Mouse (Mus musculus) cerebellum, adult 9-11 months (tissue): ENCODE measurements around the gene Galnt13.
"Not testable (repeated sequence)": the region's sequence is repeated elsewhere in the genome, so short reads cannot be mapped to it uniquely, and the experiment has no call there.

Experiments used
- DNase-seq: peaks from one replicate; pipeline ENCODE4 v3.0.0; 2022

The Galnt13 gene

GRCm38 (mm10) chr2:54936369-54936768 lies 500.3 kb downstream of the Galnt13 start:
- DNase-seq = no peak

GRCm38 (mm10) chr2:54937306-54937705 lies 501.2 kb downstream of the Galnt13 start:
- DNase-seq = no peak

- DNase-seq = no peak
Measured at GRCm38 (mm10) chr2:54938075-54938474, 502.0 kb downstream of the Galnt13 start.

DNA sequence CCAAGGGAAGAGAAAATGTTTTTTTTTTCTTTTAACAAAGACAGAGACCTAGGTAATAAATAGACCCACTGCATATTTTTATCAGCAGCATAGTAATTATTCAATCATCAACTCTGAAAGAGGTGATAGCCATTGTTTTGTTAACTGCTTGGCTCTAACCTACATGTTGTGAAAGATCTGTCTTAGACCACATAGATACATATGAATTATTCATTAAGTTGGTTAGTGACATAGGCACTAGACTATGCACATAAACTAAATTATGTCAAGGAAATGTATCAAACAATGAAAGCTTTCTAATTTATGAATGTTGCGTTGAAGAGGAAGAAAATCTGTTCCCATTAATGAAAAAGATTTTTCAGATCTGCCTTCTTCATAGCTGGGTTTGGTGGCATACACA lies 507.3 kb downstream of the Galnt13 start:
- DNase-seq = no peak

DNA sequence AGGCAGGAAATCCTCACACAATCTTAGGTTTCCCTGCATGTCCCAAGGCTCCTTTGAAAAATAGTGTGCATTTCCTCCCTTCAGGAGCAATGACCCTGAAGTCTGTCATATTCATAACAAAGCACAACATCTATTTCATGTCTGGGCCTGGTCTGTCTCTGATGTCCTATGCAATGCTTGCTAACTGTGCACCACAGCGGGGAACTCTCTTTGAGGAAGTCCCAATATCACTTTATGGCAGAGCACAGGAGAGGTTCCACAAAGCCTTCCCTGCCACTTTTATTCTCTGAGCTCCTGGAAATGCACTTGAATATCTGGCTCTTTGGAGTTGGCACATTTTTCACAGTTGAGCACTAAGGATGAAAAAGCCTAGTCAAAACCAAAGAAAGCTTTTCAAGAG lies 547.7 kb downstream of the Galnt13 start:
- no peak for DNase-seq

DNA sequence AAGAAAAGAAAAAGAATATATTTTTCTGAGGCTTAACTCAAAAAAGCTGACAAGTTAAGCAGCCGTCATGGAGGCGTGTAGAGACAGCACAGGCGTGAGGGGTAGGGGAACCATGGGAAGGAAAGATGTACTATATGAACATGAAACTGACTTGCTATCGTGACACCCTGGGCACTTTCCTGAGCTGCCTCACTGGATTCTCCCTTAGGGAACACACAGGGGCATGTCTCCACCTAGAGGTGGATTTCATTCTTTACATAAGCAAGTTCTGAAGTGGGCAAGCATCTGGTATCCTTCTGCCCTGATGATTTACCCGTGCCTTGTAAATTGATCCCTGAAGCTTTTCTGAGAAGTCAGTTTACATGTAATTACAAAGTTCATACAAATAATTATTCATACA lies 586.4 kb downstream of the Galnt13 start:
- not testable (repeated sequence) for DNase-seq

GRCm38 (mm10) chr2:55034610-55035009 lies 598.5 kb downstream of the Galnt13 start:
- no peak for DNase-seq

DNA sequence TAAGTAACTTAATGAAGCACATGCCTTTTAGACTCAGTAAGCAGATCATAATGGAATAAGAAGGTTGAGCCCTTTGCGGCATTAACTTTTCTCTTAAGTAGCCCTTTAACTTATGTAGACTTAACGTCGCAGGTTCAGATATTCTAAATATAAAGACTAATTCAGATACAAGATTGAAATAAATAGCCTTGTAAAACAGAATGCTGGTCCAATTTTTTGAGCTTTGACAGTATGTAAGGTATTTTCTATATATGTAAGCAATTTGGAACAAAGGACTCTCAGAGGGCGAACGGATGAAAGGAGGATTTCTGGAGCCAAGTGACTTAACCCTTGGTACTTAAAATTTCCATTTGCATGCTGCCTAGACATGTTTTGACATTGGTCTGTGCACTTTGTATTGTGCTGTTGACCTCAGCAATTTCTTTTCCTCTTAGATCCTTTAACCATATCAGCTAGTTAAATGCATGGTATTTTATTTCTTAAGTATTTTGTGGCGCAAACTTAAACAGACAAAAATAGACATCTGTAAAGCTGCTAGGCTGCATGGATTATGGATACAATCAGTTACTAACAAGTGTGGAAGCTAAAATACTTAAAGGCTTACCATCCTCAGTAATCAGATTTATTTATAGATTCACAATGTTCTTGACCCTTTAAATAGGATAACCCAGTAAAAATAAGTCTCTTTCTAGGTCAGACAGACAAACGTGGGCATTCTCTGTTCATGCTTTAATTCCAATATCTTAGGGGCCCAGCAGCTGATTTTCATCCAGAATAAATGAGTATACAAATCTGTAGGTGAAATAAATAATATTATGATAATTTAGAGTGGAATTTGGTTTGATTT lies 629.6 kb downstream of the Galnt13 start:
- no peak for DNase-seq

DNA sequence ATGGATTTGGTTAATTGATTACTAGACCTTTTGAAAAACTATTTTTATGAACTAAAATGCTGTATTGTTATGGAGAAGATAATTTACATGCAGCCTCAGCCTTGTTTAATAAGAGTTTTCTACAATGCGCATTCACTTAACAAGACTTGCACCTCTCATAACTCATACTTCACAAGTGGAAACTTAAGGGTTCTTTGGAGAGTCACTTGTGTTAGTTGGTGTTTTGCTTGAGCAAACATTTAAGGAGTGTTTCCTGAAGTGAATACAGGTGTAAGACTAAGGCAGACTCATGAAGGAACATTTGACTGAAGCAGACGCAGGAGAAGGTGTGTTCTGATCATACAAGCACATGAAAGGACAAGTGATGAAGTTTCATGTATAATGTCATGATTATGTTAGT lies 649.5 kb downstream of the Galnt13 start:
- DNase-seq = no peak

- DNase-seq = no peak
Measured at GRCm38 (mm10) chr2:55088034-55088433, 651.9 kb downstream of the Galnt13 start.

DNA sequence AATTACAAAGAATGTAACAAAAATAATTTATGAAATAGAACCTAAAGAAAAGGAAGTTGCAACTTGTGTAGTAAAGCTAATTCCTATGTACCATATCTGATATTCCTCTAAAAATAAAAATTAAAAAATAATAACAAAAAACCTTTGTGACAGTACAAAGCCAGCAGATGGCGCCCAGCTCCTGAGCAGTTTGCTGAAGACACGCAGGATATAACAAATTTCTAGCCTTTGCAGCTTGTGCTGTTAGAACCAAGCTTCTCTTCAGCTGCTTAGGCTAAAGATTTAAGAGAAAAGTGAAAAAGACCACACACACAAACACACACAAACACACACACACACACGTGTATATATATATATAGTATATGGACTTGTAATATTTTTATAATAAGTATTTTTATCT lies 654.2 kb downstream of the Galnt13 start:
- no peak for DNase-seq

DNA sequence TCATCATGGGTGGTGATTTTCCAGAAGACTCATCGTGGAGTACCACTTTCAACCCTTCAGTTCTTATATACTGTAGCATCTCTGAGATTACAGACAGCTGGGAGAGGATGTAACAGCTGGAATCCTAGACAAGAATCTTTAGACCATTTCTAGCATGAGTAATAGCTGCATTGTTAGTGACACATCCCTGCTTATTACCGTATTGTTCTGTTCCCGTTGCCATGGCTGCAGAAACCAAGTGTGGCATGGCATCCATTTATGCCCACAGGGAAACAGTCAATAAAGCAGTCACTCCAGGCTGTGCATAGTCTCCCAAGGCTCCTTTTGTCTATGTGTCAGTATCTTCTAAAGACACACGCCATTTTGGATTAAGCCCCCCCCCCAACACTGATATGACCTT lies 655.4 kb downstream of the Galnt13 start:
- DNase-seq = no peak

DNA sequence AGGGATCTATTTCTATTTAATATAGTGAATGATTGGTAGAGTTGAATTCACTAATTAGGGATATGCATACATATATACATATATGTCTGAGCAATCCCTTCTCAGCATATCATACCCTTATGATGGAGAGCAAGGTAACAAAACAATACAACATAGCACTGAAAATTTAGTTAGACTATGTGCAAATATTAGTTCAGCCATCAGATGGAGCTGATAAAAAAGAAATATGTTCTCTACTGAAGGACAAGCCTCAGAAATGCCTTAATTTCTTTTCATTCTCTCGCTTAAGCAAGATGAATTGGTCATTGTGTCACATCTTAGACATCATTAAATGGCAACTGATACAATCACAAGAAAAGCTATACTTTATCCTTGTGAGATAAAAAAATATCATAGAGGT lies 663.0 kb downstream of the Galnt13 start:
- no peak for DNase-seq

- no peak for DNase-seq
Measured at GRCm38 (mm10) chr2:55101279-55101678, 665.2 kb downstream of the Galnt13 start.

DNA sequence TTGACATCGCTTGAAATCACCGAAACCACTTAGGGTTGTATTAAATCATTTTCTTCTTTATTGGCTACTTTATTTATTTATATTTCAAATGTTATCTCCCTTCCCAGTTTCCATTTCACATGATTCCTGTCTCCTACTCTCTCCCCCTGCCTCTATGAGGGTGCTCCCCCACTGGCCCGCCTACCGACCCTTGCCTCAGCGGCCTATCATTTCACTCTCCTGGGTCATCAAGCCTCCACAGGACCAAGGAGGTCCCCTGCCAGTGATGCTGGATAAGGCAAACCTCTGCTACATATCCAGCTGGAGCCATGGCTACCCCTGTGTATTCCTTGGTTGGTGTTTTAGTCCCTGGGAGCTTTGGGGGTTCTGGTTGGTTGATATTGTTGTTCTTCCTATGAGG lies 667.4 kb downstream of the Galnt13 start:
- no peak for DNase-seq

- no peak for DNase-seq
Measured at GRCm38 (mm10) chr2:55107828-55108227, 671.7 kb downstream of the Galnt13 start.

DNA sequence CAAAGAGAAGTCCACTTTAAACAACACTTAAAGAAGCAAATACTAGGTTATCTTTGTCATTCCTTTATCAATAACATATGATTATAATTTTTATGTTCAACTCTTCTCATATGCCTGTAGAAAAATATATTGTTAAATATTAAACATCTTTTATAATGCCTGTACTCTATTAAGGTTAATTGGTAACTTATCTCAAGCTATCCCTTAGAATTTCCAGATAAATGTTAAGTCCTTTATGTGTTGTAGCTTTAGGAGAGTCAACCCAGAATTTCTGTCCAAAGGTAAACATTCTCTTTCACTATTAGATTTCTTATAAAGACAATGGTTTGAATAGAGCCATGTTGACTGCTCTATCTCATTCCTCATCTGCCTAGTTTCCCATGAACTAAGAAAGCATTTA lies 717.0 kb downstream of the Galnt13 start:
- DNase-seq = no peak

- no peak for DNase-seq
Measured at GRCm38 (mm10) chr2:55164781-55165180, 728.7 kb downstream of the Galnt13 start.
